Mouse (Mus musculus) E14TG2a.4 (cell line): ENCODE results near the gene Itgb1.

ENCODE experiments used
- CTCF ChIP-seq: conservative IDR thresholded peaks from 2 replicates; pipeline ENCODE4 v1.5.1; 2014; ENCODE audit warnings: low read length
- POU5F1 ChIP-seq: IDR thresholded peaks from 2 replicates; pipeline ENCODE4 v1.6.1; 2014; ENCODE audit warnings: low read length, borderline replicate concordance

GRCm38 (mm10) chr8:128684609-128685506, 596 bp upstream of the Itgb1 start:
- TF ChIP-seq CTCF (no peak), POU5F1 (no peak)
